Mouse (Mus musculus) inflammation-experienced regulatory T-cells (primary cell): Measurements from ENCODE around the gene Krt222. TPM values are rescaled to one million over a fixed set of nuclear protein-coding genes. Genes with fewer than 3 reads are reported as not detected.

Source experiments
- polyA plus RNA-seq, 2 experiments: library from polyadenylated mRNA; unstranded; fragments of 100-300 nt; shearing (Covaris generic); gene quantifications; one replicate each; pipeline ENCODE4 v1.2.1; 2017

Krt222 gene
- 1 to 10 TPM; 1.5 to 1.9 TPM for polyA plus RNA-seq

GRCm38 (mm10) chr11:99243820-99244374, at the start of gene Krt222:
TSS of gene Krt222 (minus strand) at chr11:99244085.

GRCm38 (mm10) chr11:99284833-99285312, 41.0 kb upstream of the Krt222 start, which contains the start of gene Krt24:
TSS of gene Krt24 (minus strand) at chr11:99285262.

DNA sequence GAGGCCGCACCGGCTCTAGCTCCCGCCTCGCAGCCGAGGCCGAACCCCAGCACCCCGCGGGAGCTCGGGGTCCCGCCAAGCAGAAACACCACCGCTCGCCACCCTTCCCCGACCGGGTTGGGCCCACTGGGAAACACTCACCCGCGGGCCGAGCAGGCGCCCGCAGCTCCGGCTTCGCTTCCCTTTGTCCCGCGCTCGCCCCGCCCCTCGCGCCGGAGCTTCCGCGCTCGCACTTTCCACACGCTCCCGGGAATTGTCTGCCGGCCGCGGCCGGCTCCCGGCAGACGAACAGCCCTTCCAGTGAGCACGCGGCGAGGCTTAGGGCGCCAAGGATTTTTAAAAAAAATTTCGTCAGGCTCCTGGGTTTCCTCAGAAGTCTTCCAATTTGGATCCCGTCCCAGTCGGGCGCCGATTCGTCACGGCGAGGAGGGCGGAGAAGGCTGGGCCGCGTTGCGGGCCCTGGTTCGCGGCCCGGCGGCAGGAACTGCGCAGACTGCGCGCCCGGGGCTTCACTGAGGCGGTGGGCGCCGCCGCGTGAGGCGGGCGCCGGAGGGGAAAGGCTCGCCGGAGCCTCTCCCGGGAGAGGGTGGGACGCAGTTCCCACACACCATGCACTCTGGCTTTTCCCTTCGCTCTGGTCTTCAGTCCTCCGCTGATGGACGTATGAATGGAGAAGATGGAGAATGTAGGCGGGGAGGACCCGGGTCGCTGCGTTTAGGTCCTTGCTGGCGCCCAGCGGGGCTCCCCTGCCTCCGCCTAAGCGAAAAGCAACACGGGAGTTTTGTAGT, 13.4 kb downstream of the Krt222 start, which contains the start of gene Smarce1:
Gene Smarce1 (minus strand): TSS at position 757 of the 788 bp plus-strand sequence.

Other genes with a start within 250 kb of the Krt222 start
- gene Top2a, start 219.9 kb downstream of the Krt222 start, polyA plus RNA-seq: 10 to 100 TPM; 11.3 to 13.5 TPM
- 100 to 1,000 TPM; 189 to 460 TPM for gene Igfbp4, start 202.8 kb downstream of the Krt222 start, polyA plus RNA-seq
- gene Tns4, start 154.8 kb downstream of the Krt222 start, polyA plus RNA-seq: under 1 TPM; 0.50 to 0.64 TPM
- 100 to 1,000 TPM; 285 to 562 TPM for gene Ccr7, start 89.0 kb downstream of the Krt222 start, polyA plus RNA-seq
- gene Smarce1, start 13.1 kb downstream of the Krt222 start, polyA plus RNA-seq: 100 to 1,000 TPM; 155 to 167 TPM
- under 1 TPM; 0.14 to 0.15 TPM for gene Krt24, start 41.2 kb upstream of the Krt222 start, polyA plus RNA-seq
- gene Krt25, start 78.9 kb upstream of the Krt222 start, polyA plus RNA-seq: under 1 TPM; 0.11 to 0.92 TPM
- under 1 TPM in 1 of 2 experiments, not detected in 1; 0.77 TPM for gene Krt26, start 93.9 kb upstream of the Krt222 start, polyA plus RNA-seq
- under 1 TPM in 1 of 2 experiments, not detected in 1; 0.48 TPM for gene Krt27, start 107.0 kb upstream of the Krt222 start, polyA plus RNA-seq
- gene Krt28, start 130.8 kb upstream of the Krt222 start, polyA plus RNA-seq: under 1 TPM in 1 of 2 experiments, not detected in 1; 0.18 TPM
- 10 to 100 TPM; 13.0 to 18.0 TPM for gene Krt10, start 145.3 kb upstream of the Krt222 start, polyA plus RNA-seq
- under 1 TPM in 1 of 2 experiments, not detected in 1; 0.22 TPM for gene Krt12, start 178.2 kb upstream of the Krt222 start, polyA plus RNA-seq
- under 1 TPM in 1 of 2 experiments, not detected in 1; 0.15 TPM for gene Krt20, start 194.1 kb upstream of the Krt222 start, polyA plus RNA-seq
- under 1 TPM; 0.71 to 0.82 TPM for gene Krt23, start 249.1 kb upstream of the Krt222 start, polyA plus RNA-seq